Mouse (Mus musculus): ENCODE data around the gene Lhx2.

Gene Lhx2

GRCm38 (mm10) chr2:38410227-38410626, 71.1 kb downstream of the Lhx2 start:
- no peak for DNase-seq (ENCODE audit: low spot score)

GRCm38 (mm10) chr2:38412599-38413177, 73.6 kb downstream of the Lhx2 start:
- DNase-seq (ENCODE audit: low spot score): no peak

- DNase-seq (ENCODE audit: low spot score): peak; percentile 53
These were observed 78.9 kb downstream of the Lhx2 start for GRCm38 (mm10) chr2:38417970-38418369.
